Mouse (Mus musculus) limb, embryonic 10.5 days (tissue): Measurements from ENCODE around the gene Serbp1. TPM values are rescaled to one million over a fixed set of nuclear protein-coding genes. Genes with fewer than 3 reads are reported as not detected.

Source experiments
- DNase-seq: peaks from one replicate; pipeline ENCODE4 v3.0.0-alpha.2; 2017; ENCODE audit warnings: low spot score
- H3K27ac ChIP-seq: fragments of 300-500 bp; sonication (generic); 2 replicates; pipeline ENCODE4 v1.5.1; 2016; ENCODE audit warnings: mild to moderate bottlenecking
- H3K27me3 ChIP-seq: fragments of 300-500 bp; sonication (generic); 2 replicates; pipeline ENCODE4 v1.6.1; 2016; ENCODE audit warnings: low read depth, mild to moderate bottlenecking; ENCODE audit not compliant: poor library complexity, severe bottlenecking
- H3K36me3 ChIP-seq: fragments of 300-500 bp; sonication (generic); 2 replicates; pipeline ENCODE4 v1.6.1; 2016; ENCODE audit warnings: mild to moderate bottlenecking, moderate library complexity
- H3K4me1 ChIP-seq: fragments of 300-500 bp; sonication (generic); 2 replicates; pipeline ENCODE4 v1.6.1; 2016
- H3K4me3 ChIP-seq: fragments of 300-500 bp; sonication (generic); 2 replicates; pipeline ENCODE4 v1.5.1; 2016; ENCODE audit warnings: mild to moderate bottlenecking, moderate library complexity
- H3K9me3 ChIP-seq: fragments of 300-500 bp; sonication (generic); replicated peaks from 2 replicates; pipeline ENCODE4 v1.6.1; 2016; ENCODE audit warnings: mild to moderate bottlenecking
- WGBS: fragments of 180-500 bp; shearing (Covaris S2); methylation state at CpG from one replicate; pipeline ENCODE4 v1.1.7; 2016; 5-methylcytosine and 5-hydroxymethylcytosine counted together
- polyA plus RNA-seq: library from polyadenylated mRNA; unstranded; fragments of >200 nt; fragmentation: Nextera tagmentation; extraction: Ambion mirVana; gene quantifications from 2 replicates; pipeline ENCODE4 v1.2.1, GENCODE M21; 2016

The Serbp1 gene
- polyA plus RNA-seq, 1 experiment from 2014 or later, result 505 TPM

GRCm38 (mm10) chr6:67243765-67244420, 5.9 kb downstream of the Serbp1 start:
- 94% methylated on average over 7 of the region's 7 CpGs for WGBS

GRCm38 (mm10) chr6:67244451-67244850, 6.5 kb downstream of the Serbp1 start:
- WGBS, result 89% methylated on average over 5 of the region's 5 CpGs
- no peak for DNase-seq
- Histone ChIP-seq H3K4me3 (no peak overlapping the region), H3K27me3 (no peaks in the 10 kb centered on the region), H3K9me3 (no peaks in the 10 kb centered on the region), H3K36me3 (no peaks in the 10 kb centered on the region), H3K4me1 (no peaks in the 10 kb centered on the region), H3K27ac (no peak overlapping the region)

More at GRCm38 (mm10) chr6:67243765-67244420, 5.9 kb downstream of the Serbp1 start:
- no peak for DNase-seq
- H3K27ac ChIP-seq, result no peak overlapping the region
- H3K27me3 ChIP-seq, result no peaks in the 10 kb centered on the region
- H3K9me3 ChIP-seq, result no peaks in the 10 kb centered on the region
- no peaks in the 10 kb centered on the region for H3K36me3 ChIP-seq
- no peak overlapping the region for H3K4me3 ChIP-seq
- no peaks in the 10 kb centered on the region for H3K4me1 ChIP-seq

- H3K27me3 ChIP-seq, result no peaks in the 10 kb centered on the region
- H3K36me3 ChIP-seq, result no peaks in the 10 kb centered on the region
- H3K4me3 ChIP-seq, result no peak overlapping the region
- DNase-seq, result no peak
- no peak overlapping the region for H3K27ac ChIP-seq
- no peaks in the 10 kb centered on the region for H3K9me3 ChIP-seq
- no peaks in the 10 kb centered on the region for H3K4me1 ChIP-seq
- WGBS, result 74% methylated on average over 4 of the region's 4 CpGs
Measured at GRCm38 (mm10) chr6:67251095-67251494, 13.1 kb downstream of the Serbp1 start.

- Histone ChIP-seq H3K4me3 (no peak overlapping the region), H3K9me3 (no peaks in the 10 kb centered on the region), H3K4me1 (peaks cover 7% of the 10 kb centered on the region; the same call in 1 of the 2 replicates), H3K36me3 (no peaks in the 10 kb centered on the region), H3K27ac (no peak overlapping the region), H3K27me3 (no peaks in the 10 kb centered on the region)
- 91% methylated on average over 7 of the region's 7 CpGs for WGBS
- no peak for DNase-seq
Measured at GRCm38 (mm10) chr6:67264935-67265334, 27.0 kb downstream of the Serbp1 start.

DNA sequence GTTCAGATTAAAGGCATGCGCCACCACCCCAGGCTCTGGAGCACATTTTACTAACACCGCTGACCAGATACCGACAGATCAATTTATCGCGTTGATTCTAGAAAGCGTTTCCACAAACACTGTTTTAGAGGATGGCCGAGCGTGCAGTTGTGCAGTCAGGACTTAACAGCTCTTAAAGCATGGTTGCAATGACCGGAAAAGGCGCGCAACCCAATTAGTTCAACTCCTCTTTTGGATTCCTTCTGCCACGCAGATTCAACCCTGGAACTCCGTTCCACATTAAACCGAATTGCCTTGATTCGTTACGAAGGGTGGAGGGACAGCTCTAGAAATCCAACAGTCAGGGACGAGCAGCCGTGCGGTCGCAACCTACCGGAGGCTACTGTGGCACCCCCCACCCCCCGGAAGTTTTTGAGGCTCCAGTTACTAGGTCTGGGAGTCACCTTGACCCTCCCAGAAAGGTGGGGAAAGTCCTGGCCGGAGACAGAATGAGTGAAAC, 28.2 kb downstream of the Serbp1 start:
- no peak for DNase-seq
- Histone ChIP-seq H3K36me3 (peaks cover 5% of the 10 kb centered on the region), H3K9me3 (no peaks in the 10 kb centered on the region), H3K4me1 (peaks cover 10% of the 10 kb centered on the region; the same call in 1 of the 2 replicates), H3K27ac (peak overlapping the region; percentile 98), H3K4me3 (peak overlapping the region; percentile 90), H3K27me3 (no peaks in the 10 kb centered on the region)
- under 1% methylated on average over 23 of the region's 23 CpGs for WGBS

GRCm38 (mm10) chr6:67266664-67267407, 28.9 kb downstream of the Serbp1 start:
- under 1% methylated on average over 68 of the region's 68 CpGs for WGBS
- H3K4me1 ChIP-seq, result peaks cover 10% of the 10 kb centered on the region; the same call in 1 of the 2 replicates
- H3K27ac ChIP-seq, result peak overlapping the region; percentile 98
- H3K9me3 ChIP-seq, result no peaks in the 10 kb centered on the region
- peaks cover 12% of the 10 kb centered on the region for H3K36me3 ChIP-seq
- peak overlapping the region; percentile 90 for H3K4me3 ChIP-seq
- H3K27me3 ChIP-seq, result no peaks in the 10 kb centered on the region
- DNase-seq, result peak; percentile 93

DNA sequence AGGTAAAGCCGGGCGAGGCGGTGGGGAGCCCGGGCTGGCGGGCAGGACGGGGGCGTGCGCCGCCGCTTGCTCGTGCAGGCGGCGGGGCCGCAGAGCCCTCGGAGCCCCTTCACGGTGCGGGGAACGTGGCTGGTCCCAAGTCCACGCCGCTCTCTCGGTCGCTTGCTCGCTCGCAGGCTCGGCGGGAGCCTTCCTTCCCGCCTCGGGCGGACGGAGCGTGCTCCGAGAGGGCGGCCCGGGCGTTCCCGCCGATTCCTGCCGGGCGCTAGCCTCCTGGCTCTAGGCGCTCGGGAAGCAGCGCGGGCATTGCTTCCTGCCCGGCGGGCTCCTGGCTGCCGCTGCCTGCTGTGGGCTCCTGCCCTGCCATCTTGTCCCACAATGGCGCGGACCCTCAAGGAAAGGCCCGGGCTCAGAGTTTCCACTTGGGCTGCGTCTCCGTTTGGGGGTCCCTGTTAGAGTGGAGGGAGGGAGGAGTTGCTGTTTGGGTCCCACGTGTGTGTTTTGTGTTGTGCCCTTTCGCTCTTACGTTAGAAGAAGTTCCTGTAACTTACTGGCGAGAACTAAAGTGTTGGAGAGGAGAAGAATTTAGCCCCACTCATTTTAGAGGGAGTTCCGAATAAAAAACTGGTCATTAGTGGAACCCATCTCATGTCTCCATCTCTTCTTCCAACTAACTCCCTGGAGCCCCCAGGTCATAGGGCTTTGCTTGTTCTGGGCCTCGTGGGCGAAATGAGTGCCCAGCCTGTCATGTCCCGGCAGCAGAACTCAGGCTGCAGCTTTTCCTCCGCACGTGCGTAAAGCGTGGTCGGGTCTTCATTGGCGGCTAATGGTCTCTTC, 29.6 kb downstream of the Serbp1 start:
- WGBS, result under 1% methylated on average over 64 of the region's 65 CpGs
- peaks cover 10% of the 10 kb centered on the region; the same call in 1 of the 2 replicates for H3K4me1 ChIP-seq
- peaks cover 20% of the 10 kb centered on the region for H3K36me3 ChIP-seq
- H3K27ac ChIP-seq, result peak overlapping the region; percentile 98
- DNase-seq, result peak; percentile 70
- peak overlapping the region; percentile 90 for H3K4me3 ChIP-seq
- H3K9me3 ChIP-seq, result no peaks in the 10 kb centered on the region
- H3K27me3 ChIP-seq, result no peaks in the 10 kb centered on the region

DNA sequence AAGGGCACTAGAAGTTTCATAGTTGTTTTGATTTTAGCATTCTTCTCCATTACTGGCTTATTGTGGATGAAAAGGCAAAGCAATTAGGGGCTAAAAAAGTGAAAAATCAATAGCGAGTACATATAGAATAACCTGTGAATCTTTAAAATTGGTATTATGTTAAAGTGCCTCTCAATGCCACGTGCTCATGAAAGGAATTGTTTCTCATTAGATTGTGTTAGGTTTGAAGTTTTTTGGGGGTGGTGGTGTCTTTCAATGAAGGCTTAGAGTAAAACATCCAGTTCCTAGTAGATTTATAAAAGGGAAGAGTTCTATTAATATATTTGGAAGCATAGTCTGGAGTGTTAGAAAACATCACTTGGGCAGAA, 30.3 kb downstream of the Serbp1 start:
- Histone ChIP-seq H3K27me3 (no peaks in the 10 kb centered on the region), H3K4me1 (peaks cover 10% of the 10 kb centered on the region; the same call in 1 of the 2 replicates), H3K9me3 (no peaks in the 10 kb centered on the region), H3K4me3 (peak overlapping the region; percentile 90), H3K27ac (peak overlapping the region; percentile 98), H3K36me3 (peaks cover 26% of the 10 kb centered on the region)
- no peak for DNase-seq
- WGBS, result 0% methylated on average over 2 of the region's 2 CpGs

- H3K9me3 ChIP-seq, result no peaks in the 10 kb centered on the region
- peak overlapping the region; percentile 90 for H3K4me3 ChIP-seq
- WGBS, result 17% methylated on average over 1 of the region's 1 CpGs
- H3K36me3 ChIP-seq, result peaks cover 33% of the 10 kb centered on the region
- H3K27ac ChIP-seq, result no peak overlapping the region
- no peaks in the 10 kb centered on the region for H3K27me3 ChIP-seq
- DNase-seq, result no peak
- peaks cover 10% of the 10 kb centered on the region; the same call in 1 of the 2 replicates for H3K4me1 ChIP-seq
Measured at GRCm38 (mm10) chr6:67268983-67269382, 31.0 kb downstream of the Serbp1 start.

- no peak for DNase-seq
- Histone ChIP-seq H3K9me3 (no peaks in the 10 kb centered on the region), H3K4me3 (peak overlapping the region; percentile 90), H3K27me3 (no peaks in the 10 kb centered on the region), H3K27ac (no peak overlapping the region), H3K4me1 (peaks cover 10% of the 10 kb centered on the region; the same call in 1 of the 2 replicates), H3K36me3 (peaks cover 38% of the 10 kb centered on the region)
- 55% methylated on average over 2 of the region's 2 CpGs for WGBS
Measured at GRCm38 (mm10) chr6:67269459-67269858, 31.5 kb downstream of the Serbp1 start.

DNA sequence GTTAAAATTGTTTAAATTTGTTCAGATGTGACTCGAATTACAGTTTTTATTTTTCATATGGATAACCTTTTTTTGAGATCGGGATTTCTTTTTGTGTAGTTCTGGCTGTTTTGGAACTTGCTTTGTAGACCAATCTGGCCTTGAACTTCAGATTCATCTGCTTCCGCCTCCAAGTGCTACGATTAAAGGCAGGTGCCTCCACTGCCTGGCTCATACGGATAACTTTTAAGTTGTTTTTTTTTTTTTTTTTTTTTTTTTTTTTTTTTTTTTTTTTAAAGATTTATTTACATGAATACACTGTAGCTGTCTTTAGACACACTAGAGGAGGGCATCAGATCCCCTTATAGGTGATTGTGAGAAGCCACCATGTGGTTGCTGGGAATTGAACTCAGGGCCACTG, 40.0 kb downstream of the Serbp1 start:
- 0 out of 2 replicates have a peak, but pooled peaks cover 3% of the 10 kb centered on the region for H3K4me1 ChIP-seq
- H3K27ac ChIP-seq, result no peak overlapping the region
- H3K27me3 ChIP-seq, result no peaks in the 10 kb centered on the region
- DNase-seq, result no peak
- 91% methylated on average over 5 of the region's 5 CpGs for WGBS
- H3K36me3 ChIP-seq, result peaks cover 95% of the 10 kb centered on the region
- H3K4me3 ChIP-seq, result no peak overlapping the region
- H3K9me3 ChIP-seq, result no peaks in the 10 kb centered on the region

GRCm38 (mm10) chr6:67281614-67282197, 43.7 kb downstream of the Serbp1 start:
- Histone ChIP-seq H3K27me3 (no peaks in the 10 kb centered on the region), H3K9me3 (no peaks in the 10 kb centered on the region), H3K4me1 (0 out of 2 replicates have a peak, but pooled peaks cover 3% of the 10 kb centered on the region), H3K27ac (no peak overlapping the region), H3K4me3 (no peak overlapping the region), H3K36me3 (peaks cover 96% of the 10 kb centered on the region)
- DNase-seq, result no peak
- WGBS, result 81% methylated on average over 9 of the region's 9 CpGs
